Mouse (Mus musculus) embryo, embryonic 10 days (tissue): ENCODE results near the gene Med16.

Experiments
- DNase-seq: peaks from one replicate; pipeline ENCODE4 v3.0.0-alpha.2; 2015; ENCODE audit warnings: low spot score

Med16 gene

GRCm38 (mm10) chr10:79917532-79918100, 8.9 kb upstream of the Med16 start:
- no peak for DNase-seq

- peak; percentile 83 for DNase-seq
Measured at GRCm38 (mm10) chr10:79916808-79917531, 8.2 kb upstream of the Med16 start, which contains the start of gene Kiss1r. Gene Kiss1r, plus strand, starts transcription at chr10:79916971.

DNA sequence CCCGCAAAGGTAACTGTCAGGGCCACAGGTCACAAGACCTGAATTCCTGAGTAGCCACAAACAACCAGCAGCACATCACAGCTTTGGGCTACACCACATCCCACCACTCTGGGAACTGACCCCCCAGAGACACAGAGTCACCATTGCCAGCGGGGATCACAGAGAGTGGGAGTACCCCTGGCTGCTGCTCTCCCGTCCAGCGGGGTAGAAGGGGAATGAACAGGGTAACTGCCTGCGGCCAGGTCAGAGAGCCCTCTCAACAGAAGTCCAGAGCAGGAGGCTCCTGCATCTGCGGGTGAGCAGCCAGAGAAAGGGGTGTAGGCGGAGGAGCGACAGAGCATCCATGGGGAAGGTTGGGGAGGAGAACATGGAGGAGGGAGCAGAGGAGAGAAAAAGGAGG, 7.4 kb upstream of the Med16 start:
- no peak for DNase-seq

GRCm38 (mm10) chr10:79914948-79915596, 6.3 kb upstream of the Med16 start:
- DNase-seq, result no peak

DNA sequence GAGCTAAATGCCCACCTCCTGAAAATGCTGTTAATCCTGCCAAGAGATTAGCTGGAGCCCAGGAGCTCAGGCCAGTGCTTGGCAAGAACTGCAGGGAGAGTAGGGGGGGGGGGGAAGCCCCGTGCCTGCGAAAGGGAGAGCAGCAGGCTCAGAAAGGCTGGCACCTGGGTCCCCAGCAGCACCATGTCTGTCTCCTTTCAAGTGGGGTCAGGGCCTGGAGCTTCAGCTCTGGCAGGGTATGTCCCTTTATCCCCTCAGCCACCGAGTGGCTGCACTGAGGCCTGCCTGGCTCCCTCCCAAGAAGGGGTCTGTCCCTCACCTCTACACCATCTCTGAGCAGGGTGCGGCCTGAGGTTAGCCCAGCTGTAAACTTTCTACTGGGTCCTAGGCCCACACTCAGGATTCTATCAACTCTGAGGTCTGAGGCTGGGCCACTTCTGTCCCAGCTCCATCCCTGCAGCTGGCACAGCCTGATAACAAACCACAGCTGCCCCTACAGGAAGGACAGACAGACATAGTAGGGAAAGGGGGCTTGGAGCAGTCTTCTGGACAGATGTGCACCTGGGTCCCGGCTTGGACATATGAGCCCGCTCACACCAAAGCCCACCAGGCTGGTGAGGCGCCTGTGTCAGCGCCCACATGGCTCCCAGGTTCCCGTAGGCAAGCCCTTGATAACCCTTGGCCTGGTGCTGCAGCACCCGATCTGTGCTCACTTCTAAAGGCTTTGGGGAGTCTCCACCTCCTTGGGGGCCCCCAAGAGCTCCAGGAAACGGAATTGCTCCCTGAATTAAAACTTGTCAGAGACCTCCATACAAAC, 5.6 kb upstream of the Med16 start:
- DNase-seq, result no peak

DNA sequence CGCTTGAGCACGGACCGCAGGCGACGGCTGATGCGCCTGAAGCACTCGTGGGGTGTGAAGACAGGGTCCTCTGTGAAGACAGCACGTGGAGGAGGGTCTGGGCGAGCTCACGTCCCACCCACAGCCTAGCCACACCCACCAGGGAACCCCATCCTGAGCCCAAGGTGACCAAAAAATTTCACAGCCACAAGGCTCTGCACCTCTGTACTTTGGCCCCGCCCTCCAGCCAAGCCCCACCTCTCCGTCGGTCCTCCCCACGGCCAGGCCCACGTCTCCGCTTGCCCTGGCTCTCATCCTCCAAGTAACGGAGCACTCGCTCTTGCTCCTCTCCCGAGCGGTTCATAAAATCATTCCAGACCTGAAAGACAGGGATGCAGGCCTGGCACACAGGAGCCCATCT, 3.7 kb upstream of the Med16 start:
- no peak for DNase-seq

DNA sequence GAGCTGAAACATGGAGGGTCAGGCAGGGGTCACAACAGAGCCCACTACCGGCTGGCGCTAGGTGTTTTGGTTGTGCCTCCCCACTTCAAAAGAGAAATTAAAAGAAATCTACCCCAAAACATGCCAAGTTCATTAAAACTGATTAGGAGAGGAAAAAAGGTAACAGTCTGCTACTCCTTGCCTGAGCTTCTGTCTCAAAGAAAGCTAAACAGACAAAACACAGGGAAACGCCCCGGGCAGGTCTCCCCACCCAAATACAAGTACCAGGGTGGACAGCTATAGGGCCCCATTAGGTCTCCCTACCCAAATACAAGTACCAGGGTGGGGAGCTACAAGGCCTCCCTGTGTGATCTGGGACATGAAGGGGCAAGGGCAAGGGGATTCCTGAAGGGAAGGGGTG, 1.8 kb upstream of the Med16 start, which contains the start of gene Gm26602:
Gene Gm26602 (plus strand): TSS at position 301 of the 400 bp plus-strand sequence.
- DNase-seq, result no peak

- peak; percentile 50 for DNase-seq
Measured at GRCm38 (mm10) chr10:79909092-79909922, 584 bp upstream of the Med16 start.

- DNase-seq, result no peak
Measured at GRCm38 (mm10) chr10:79907415-79907814, 1.3 kb downstream of the Med16 start.

GRCm38 (mm10) chr10:79906712-79907111, 2.0 kb downstream of the Med16 start:
- DNase-seq, result no peak

DNA sequence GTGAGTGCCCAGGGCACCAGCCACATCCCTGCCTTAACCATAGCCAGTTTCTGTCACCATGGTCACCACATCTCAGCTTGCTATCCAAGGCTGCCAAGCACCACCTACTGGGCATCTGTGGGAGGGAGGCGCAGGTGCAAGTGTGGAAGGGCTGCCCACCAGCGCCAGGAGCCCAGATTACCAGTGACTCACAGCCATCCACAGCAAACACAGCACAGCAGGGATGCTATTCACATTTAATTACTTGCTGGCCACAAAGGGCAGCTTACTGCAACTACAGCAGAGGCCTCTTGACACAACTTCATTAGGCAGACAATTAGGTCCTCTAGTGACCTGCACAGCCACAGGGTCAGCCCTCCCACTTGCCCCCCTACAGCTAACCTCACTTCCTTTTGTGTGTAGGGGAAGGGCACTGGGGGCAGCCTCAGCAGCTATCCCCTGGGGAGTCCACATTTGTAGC, 7.7 kb downstream of the Med16 start:
- peak; percentile 60 for DNase-seq

DNA sequence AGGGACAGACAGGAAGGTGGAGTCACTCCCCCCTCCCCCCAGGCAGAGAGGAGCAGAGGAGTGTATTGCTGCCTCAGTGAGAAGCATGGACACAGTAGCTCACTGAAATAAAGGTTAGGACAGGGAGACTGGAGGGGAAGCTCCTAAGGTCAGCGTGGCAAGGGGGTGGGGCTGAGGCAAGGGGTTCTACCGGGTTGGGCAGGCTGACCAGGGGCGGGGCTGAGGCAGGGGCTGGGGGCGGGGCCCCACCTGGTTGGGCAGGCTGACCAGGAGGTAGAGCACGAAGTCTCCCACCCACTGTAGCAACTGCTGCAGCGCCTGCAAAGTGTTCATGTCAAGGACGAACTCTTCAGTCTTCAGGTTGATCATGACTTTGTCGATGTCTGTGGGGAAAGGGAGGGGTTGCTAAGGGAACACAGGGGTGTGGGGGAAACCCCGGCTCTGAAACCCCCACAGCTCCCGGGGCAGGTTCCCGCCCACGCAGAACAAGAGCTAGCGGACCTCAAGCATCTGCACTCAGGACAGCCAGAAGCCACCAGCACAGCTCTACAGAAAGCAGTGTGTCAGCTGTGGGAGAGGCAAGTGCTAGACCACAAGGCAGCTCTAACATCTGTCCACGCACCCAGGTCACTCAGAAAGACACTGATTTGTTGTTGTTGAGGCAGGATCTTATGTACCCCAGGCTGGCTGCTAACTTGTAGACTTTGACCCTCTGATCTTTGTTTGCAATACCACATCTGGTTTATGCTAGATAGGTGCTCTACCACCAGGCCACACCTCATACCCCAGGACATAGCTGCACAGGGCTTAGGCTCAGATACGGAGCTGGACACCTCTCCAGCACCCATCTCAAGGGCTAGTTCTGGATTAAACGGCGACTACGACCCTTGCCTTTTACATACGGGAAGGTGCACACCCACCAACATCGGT, 11.1 kb downstream of the Med16 start:
- DNase-seq, result peak; percentile 33

GRCm38 (mm10) chr10:79896814-79897213, 11.9 kb downstream of the Med16 start:
- no peak for DNase-seq

- no peak for DNase-seq
Measured at GRCm38 (mm10) chr10:79896306-79896705, 12.4 kb downstream of the Med16 start.

DNA sequence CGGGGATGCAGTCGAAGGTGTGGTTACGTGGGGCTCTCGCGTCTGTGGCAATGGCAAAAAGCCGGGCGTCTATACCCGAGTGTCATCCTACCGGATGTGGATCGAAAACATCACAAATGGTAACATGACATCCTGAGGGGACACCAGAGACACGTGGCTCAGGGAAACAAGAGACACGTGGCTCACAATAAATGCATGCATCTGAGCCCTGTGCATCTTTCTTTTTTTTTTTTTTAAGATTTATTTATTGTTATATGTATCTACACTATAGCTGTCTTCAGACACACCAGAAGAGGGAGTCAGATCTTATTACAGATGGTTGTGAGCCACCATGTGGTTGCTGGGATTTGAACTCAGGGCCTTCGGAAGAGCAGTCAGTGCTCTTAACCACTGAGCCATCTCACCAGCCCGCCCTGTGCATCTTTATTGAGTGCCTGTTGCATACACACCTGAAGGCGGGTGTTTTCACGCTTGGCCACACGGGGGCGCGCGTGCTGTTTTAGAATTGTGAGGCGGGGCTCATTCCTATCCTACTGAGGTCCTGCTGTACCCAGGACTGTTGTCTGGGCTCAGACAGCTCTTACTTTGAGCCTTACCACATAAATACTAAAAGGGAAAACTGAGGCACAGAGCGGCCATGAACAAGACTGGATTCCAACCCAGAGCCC, 16.1 kb downstream of the Med16 start:
- peak; percentile 86 for DNase-seq

DNA sequence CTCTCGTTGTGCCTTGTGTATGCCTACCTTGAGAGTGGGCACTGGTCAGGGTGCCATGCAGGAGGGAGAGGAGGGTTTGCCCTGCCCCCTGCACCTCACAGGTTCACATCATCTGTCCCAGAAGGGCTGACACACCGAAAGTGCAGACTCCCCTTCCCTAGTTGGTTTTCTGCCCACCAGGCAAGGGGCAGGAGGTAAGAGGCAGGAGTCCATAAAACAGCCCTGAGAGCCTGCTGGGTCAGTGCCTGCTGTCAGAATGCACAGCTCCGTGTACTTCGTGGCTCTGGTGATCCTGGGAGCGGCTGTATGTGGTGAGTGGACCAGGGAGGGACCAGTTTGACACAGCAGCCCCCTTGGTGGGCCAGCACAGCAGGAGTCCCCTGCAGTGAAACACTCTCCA, 18.1 kb downstream of the Med16 start, which contains the start of gene Cfd:
Gene Cfd (plus strand): TSS at position 184 of the 400 bp plus-strand sequence.
- DNase-seq, result no peak

GRCm38 (mm10) chr10:79889386-79889785, 19.3 kb downstream of the Med16 start:
- no peak for DNase-seq

GRCm38 (mm10) chr10:79886611-79887010, 22.1 kb downstream of the Med16 start:
- DNase-seq, result no peak

- no peak for DNase-seq
Measured at GRCm38 (mm10) chr10:79886054-79886453, 22.7 kb downstream of the Med16 start, which contains the start of gene Elane. Gene Elane, plus strand, starts transcription at chr10:79886247.
